Mouse (Mus musculus) liver, embryonic 14.5 days (tissue): ENCODE data around the gene Fam234b. TPM values are rescaled to one million over a fixed set of nuclear protein-coding genes. Genes with fewer than 3 reads are reported as not detected.

Experiments used
- ATAC-seq: fragments of 200-750 bp; cut with Nextera tagmentation; 2 replicates; pipeline ENCODE4 v1.8.0; 2017; ENCODE audit warnings: moderate number of reproducible peaks, mild to moderate bottlenecking, moderate library complexity; ENCODE audit not compliant: insufficient read depth
- DNase-seq, 3 experiments: peaks; one replicate each; pipeline ENCODE4 v3.0.0-alpha.2; 2012 to 2013; ENCODE audit warnings: low read depth in 3 of 3, low spot score in 3 of 3
- H3K27ac ChIP-seq: fragments of 300-500 bp; sonication (generic); 2 replicates; pipeline ENCODE4 v1.5.1; 2014; ENCODE audit warnings: moderate library complexity, mild to moderate bottlenecking, control low read depth, inconsistent platforms
- H3K27me3 ChIP-seq: fragments of 300-500 bp; sonication (generic); 2 replicates; pipeline ENCODE4 v1.6.1; 2014; ENCODE audit warnings: mild to moderate bottlenecking, low read length, moderate library complexity; ENCODE audit not compliant: control insufficient read depth, insufficient read depth
- H3K36me3 ChIP-seq: fragments of 300-500 bp; sonication (generic); replicated peaks from 2 replicates; pipeline ENCODE4 v1.6.1; 2014; ENCODE audit warnings: low read depth; ENCODE audit not compliant: control insufficient read depth, insufficient read depth
- H3K4me1 ChIP-seq, 2 experiments: fragments of 200-500 bp in 1 of 2; fragments of 300-500 bp in 1 of 2; sonication (generic) in 1 of 2; replicated peaks; 2 replicates each; pipeline ENCODE4 v1.6.1; 2012 to 2014; ENCODE audit warnings: antibody characterized with exemption in 1 of 2, inconsistent platforms in 1 of 2, low read length in 1 of 2; ENCODE audit not compliant: control insufficient read depth in 2 of 2, insufficient read depth in 2 of 2
- H3K4me2 ChIP-seq: fragments of 300-500 bp; sonication (generic); 2 replicates; pipeline ENCODE4 v1.6.1; 2014; ENCODE audit warnings: low read depth, mild to moderate bottlenecking, control low read depth, moderate library complexity
- H3K4me3 ChIP-seq, 2 experiments: fragments of 200-500 bp in 1 of 2; fragments of 300-500 bp in 1 of 2; sonication (generic) in 1 of 2; 2 replicates each; pipeline ENCODE4 v1.5.1; 2012 to 2014; ENCODE audit warnings: low read depth in 2 of 2, low read length in 2 of 2, mild to moderate bottlenecking in 2 of 2, control low read depth in 1 of 2, inconsistent platforms in 1 of 2, moderate library complexity in 1 of 2; ENCODE audit not compliant: insufficient read depth in 1 of 2
- H3K9ac ChIP-seq: fragments of 300-500 bp; sonication (generic); replicated peaks from 2 replicates; pipeline ENCODE4 v1.6.1; 2014; ENCODE audit warnings: mild to moderate bottlenecking, control low read depth, moderate library complexity
- H3K9me3 ChIP-seq: fragments of 300-500 bp; sonication (generic); 2 replicates; pipeline ENCODE4 v1.6.1; 2016; ENCODE audit warnings: low read length, mixed read lengths; ENCODE audit not compliant: control insufficient read depth
- CTCF ChIP-seq: IDR thresholded peaks from 2 replicates; pipeline ENCODE4 v1.5.1; 2016; ENCODE audit warnings: antibody characterized with exemption, low read depth, control low read depth
- EP300 ChIP-seq: IDR thresholded peaks from 2 replicates; pipeline ENCODE4 v1.6.1; 2016; ENCODE audit warnings: antibody characterized with exemption, low read depth
- WGBS: fragments of 180-500 bp; shearing (Covaris S2); extraction: QIAGEN DNeasy Blood & Tissue Kit; methylation state at CpG from one replicate; pipeline ENCODE4 v1.1.7; 2014; ENCODE audit not compliant: insufficient replicate concordance; 5-methylcytosine and 5-hydroxymethylcytosine counted together
- polyA plus RNA-seq, 2 experiments: library from polyadenylated mRNA; depleted of rRNA in 1 of 2; stranded (reverse) in 1 of 2; unstranded in 1 of 2; fragments of >200 nt; fragmentation: Nextera tagmentation in 1 of 2; extraction: Ambion mirVana in 1 of 2; gene quantifications; 2 replicates each; pipeline versions ENCODE4 v1.2.1 to v1.2.3; 2012 to 2014

Gene Fam234b
- polyA plus RNA-seq, 2 experiments: 18.7 to 27.8 TPM

- H3K27me3 ChIP-seq: no peaks in the 10 kb centered on the region
- H3K27ac ChIP-seq: no peak overlapping the region
- 70% methylated on average over 3 of the region's 3 CpGs for WGBS
- DNase-seq (no peak), ATAC-seq (no peak)
- H3K4me3 ChIP-seq: no peak overlapping the region
- H3K4me2 ChIP-seq: no peak overlapping the region
- no peaks in the 10 kb centered on the region for H3K9me3 ChIP-seq
- TF ChIP-seq CTCF (peak; percentile 54), EP300 (no peak)
- no peak overlapping the region for H3K9ac ChIP-seq
- H3K4me1 ChIP-seq: peaks cover 0 to 7% of the 10 kb centered on the region in 2 experiments; a peak in 1 of 4 replicates
- H3K36me3 ChIP-seq: peaks cover 38% of the 10 kb centered on the region
These were observed 38.8 kb downstream of the Fam234b start for GRCm38 (mm10) chr6:135236576-135236975.

GRCm38 (mm10) chr6:135237326-135237725 is 39.5 kb downstream of the Fam234b start:
- Histone ChIP-seq H3K4me3 (no peak overlapping the region), H3K4me1 (peaks cover 0 to 9% of the 10 kb centered on the region in 2 experiments; a peak in 2 of 4 replicates), H3K9ac (no peak overlapping the region), H3K4me2 (no peak overlapping the region), H3K27me3 (no peaks in the 10 kb centered on the region), H3K9me3 (no peaks in the 10 kb centered on the region), H3K27ac (no peak overlapping the region), H3K36me3 (peaks cover 30% of the 10 kb centered on the region)
- 36% methylated on average over 14 of the region's 14 CpGs for WGBS
- DNase-seq: no peak
- no peak for ATAC-seq
- TF ChIP-seq EP300 (no peak), CTCF (peak; percentile 26; the same call in 1 of the 2 replicates)

- DNase-seq (no peak), ATAC-seq (no peak)
- no peak overlapping the region for H3K27ac ChIP-seq
- no peak for TF ChIP-seq EP300
- TF ChIP-seq CTCF: no peak
- WGBS: 56% methylated on average over 4 of the region's 4 CpGs
- H3K4me3 ChIP-seq: no peak overlapping the region
- H3K36me3 ChIP-seq: peaks cover 21% of the 10 kb centered on the region
- no peak overlapping the region for H3K9ac ChIP-seq
- no peaks in the 10 kb centered on the region for H3K27me3 ChIP-seq
- peaks cover 0 to 9% of the 10 kb centered on the region in 2 experiments; a peak in 2 of 4 replicates for H3K4me1 ChIP-seq
- H3K4me2 ChIP-seq: no peak overlapping the region
- no peaks in the 10 kb centered on the region for H3K9me3 ChIP-seq
These were observed 40.4 kb downstream of the Fam234b start for GRCm38 (mm10) chr6:135238211-135238610.

GRCm38 (mm10) chr6:135240361-135240760 is 42.6 kb downstream of the Fam234b start:
- Histone ChIP-seq H3K9ac (no peak overlapping the region), H3K9me3 (no peaks in the 10 kb centered on the region), H3K27me3 (no peaks in the 10 kb centered on the region), H3K4me2 (no peak overlapping the region), H3K27ac (no peak overlapping the region), H3K36me3 (peaks cover 7% of the 10 kb centered on the region), H3K4me3 (no peak overlapping the region), H3K4me1 (peaks cover 0 to 9% of the 10 kb centered on the region in 2 experiments; a peak in 2 of 4 replicates)
- ATAC-seq (no peak), DNase-seq (no peak)
- TF ChIP-seq CTCF (no peak), EP300 (no peak)
- 86% methylated on average over 8 of the region's 8 CpGs for WGBS

GRCm38 (mm10) chr6:135245586-135245985 is 47.8 kb downstream of the Fam234b start:
- TF ChIP-seq EP300 (no peak), CTCF (no peak)
- H3K4me1 ChIP-seq: peaks cover 0 to 12% of the 10 kb centered on the region in 2 experiments; a peak in 2 of 4 replicates
- H3K4me2 ChIP-seq: no peak overlapping the region
- no peak overlapping the region for H3K9ac ChIP-seq
- DNase-seq (no peak), ATAC-seq (no peak)
- 60% methylated on average over 8 of the region's 8 CpGs for WGBS
- H3K27ac ChIP-seq: no peak overlapping the region
- no peak overlapping the region for H3K4me3 ChIP-seq
- H3K27me3 ChIP-seq: no peaks in the 10 kb centered on the region; the same call in 1 of the 2 replicates
- no peaks in the 10 kb centered on the region for H3K36me3 ChIP-seq
- no peaks in the 10 kb centered on the region for H3K9me3 ChIP-seq
